Mouse (Mus musculus): ENCODE measurements around the gene Ipo11.

DNA sequence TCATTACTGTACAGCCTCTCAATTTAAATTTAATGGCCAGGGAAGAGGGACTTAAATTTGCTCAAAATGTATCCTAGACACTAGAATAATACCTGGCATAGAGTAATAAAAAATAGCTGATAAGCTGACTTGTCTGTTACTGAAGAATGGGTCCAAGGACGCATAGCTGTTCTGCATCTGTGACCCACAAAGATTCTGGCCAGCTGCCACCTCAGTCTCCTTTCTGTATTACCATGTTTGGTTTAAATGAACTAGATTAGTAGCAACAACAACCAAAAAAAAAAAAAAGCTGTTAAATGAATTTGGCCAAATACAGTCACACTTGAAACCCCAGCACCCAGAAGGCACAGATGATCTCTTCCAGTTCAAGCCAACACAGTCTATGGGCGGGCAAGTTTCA, 7.6 kb downstream of the Ipo11 start:
- no peak for TF ChIP-seq CTCF (IDR thresholded peaks at IDR 0.05; ENCODE audit: extremely low read depth, insufficient read depth, insufficient read length, insufficient replicate concordance)
- TF ChIP-seq POLR2A (IDR thresholded peaks at IDR 0.05; ENCODE audit: low read depth, low read length), result no peak

All from spleen, adult 2 months (tissue).